Mouse (Mus musculus): ENCODE results near the gene Dop1b. TPM values are rescaled to one million over a fixed set of nuclear protein-coding genes. Genes with fewer than 3 reads are reported as not detected.

Dop1b gene
- polyA plus RNA-seq, 2 experiments, result 13.0 to 18.9 TPM

GRCm38 (mm10) chr16:93797841-93798492 is 86.3 kb downstream of the Dop1b start:
- no peaks in the 10 kb centered on the region for H3K36me3 ChIP-seq (ENCODE audit: control insufficient read depth, insufficient read depth, low read length)
- TF ChIP-seq POLR2A (IDR thresholded peaks at IDR 0.05; ENCODE audit: borderline replicate concordance, extremely low read depth, insufficient read depth, insufficient read length), result no peak
- H3K27ac ChIP-seq (replicated peaks; ENCODE audit: low read depth, low read length), result no peak overlapping the region
- no peaks in the 10 kb centered on the region for H3K27me3 ChIP-seq (ENCODE audit: control insufficient read depth, insufficient read depth, low read length)
- WGBS, result 58% methylated on average over 11 of the region's 11 CpGs
- DNase-seq (ENCODE audit: low spot score) (no peak), ATAC-seq (ENCODE audit: low FRiP score, low read depth) (no peak)
- no peak overlapping the region for H3K4me2 ChIP-seq (replicated peaks; ENCODE audit: low read depth, low read length, severe bottlenecking)
- H3K4me1 ChIP-seq (ENCODE audit: control insufficient read depth, insufficient read depth, low read length), result 0 out of 2 replicates have a peak, but pooled peaks cover 6% of the 10 kb centered on the region
- no peaks in the 10 kb centered on the region for H3K9me3 ChIP-seq (ENCODE audit: control insufficient read depth, low read length)
- H3K9ac ChIP-seq (ENCODE audit: low read depth, low read length, severe bottlenecking), result no peak overlapping the region
- no peak overlapping the region for H3K4me3 ChIP-seq (replicated peaks; ENCODE audit: low read length)

- H3K27ac ChIP-seq (replicated peaks; ENCODE audit: low read depth, low read length), result no peak overlapping the region
- ATAC-seq (ENCODE audit: low FRiP score, low read depth) (no peak), DNase-seq (ENCODE audit: low spot score) (no peak)
- H3K9me3 ChIP-seq (ENCODE audit: control insufficient read depth, low read length), result no peaks in the 10 kb centered on the region
- no peak overlapping the region for H3K4me3 ChIP-seq (replicated peaks; ENCODE audit: low read length)
- WGBS, result 71% methylated on average over 5 of the region's 5 CpGs
- no peak overlapping the region for H3K4me2 ChIP-seq (replicated peaks; ENCODE audit: low read depth, low read length, severe bottlenecking)
- no peak overlapping the region for H3K9ac ChIP-seq (ENCODE audit: low read depth, low read length, severe bottlenecking)
- H3K4me1 ChIP-seq (ENCODE audit: control insufficient read depth, insufficient read depth, low read length), result 0 out of 2 replicates have a peak, but pooled peaks cover 6% of the 10 kb centered on the region
- TF ChIP-seq POLR2A (IDR thresholded peaks at IDR 0.05; ENCODE audit: borderline replicate concordance, extremely low read depth, insufficient read depth, insufficient read length), result no peak
- H3K36me3 ChIP-seq (ENCODE audit: control insufficient read depth, insufficient read depth, low read length), result no peaks in the 10 kb centered on the region
- no peaks in the 10 kb centered on the region for H3K27me3 ChIP-seq (ENCODE audit: control insufficient read depth, insufficient read depth, low read length)
Measured at GRCm38 (mm10) chr16:93798623-93799022, 86.9 kb downstream of the Dop1b start.

- Histone ChIP-seq H3K4me1 (ENCODE audit: control insufficient read depth, insufficient read depth, low read length) (0 out of 2 replicates have a peak, but pooled peaks cover 6% of the 10 kb centered on the region), H3K36me3 (ENCODE audit: control insufficient read depth, insufficient read depth, low read length) (no peaks in the 10 kb centered on the region), H3K4me2 (replicated peaks; ENCODE audit: low read depth, low read length, severe bottlenecking) (no peak overlapping the region), H3K9ac (ENCODE audit: low read depth, low read length, severe bottlenecking) (no peak overlapping the region), H3K27ac (replicated peaks; ENCODE audit: low read depth, low read length) (no peak overlapping the region), H3K4me3 (replicated peaks; ENCODE audit: low read length) (no peak overlapping the region), H3K9me3 (ENCODE audit: control insufficient read depth, low read length) (no peaks in the 10 kb centered on the region), H3K27me3 (ENCODE audit: control insufficient read depth, insufficient read depth, low read length) (no peaks in the 10 kb centered on the region)
- no peak for TF ChIP-seq POLR2A (IDR thresholded peaks at IDR 0.05; ENCODE audit: borderline replicate concordance, extremely low read depth, insufficient read depth, insufficient read length)
- DNase-seq (ENCODE audit: low spot score), result no peak
- no peak for ATAC-seq (ENCODE audit: low FRiP score, low read depth)
- WGBS, result 88% methylated on average over 3 of the region's 3 CpGs
Measured at GRCm38 (mm10) chr16:93799071-93799470, 87.4 kb downstream of the Dop1b start.

- Histone ChIP-seq H3K9ac (ENCODE audit: low read depth, low read length, severe bottlenecking) (no peak overlapping the region), H3K9me3 (ENCODE audit: control insufficient read depth, low read length) (no peaks in the 10 kb centered on the region), H3K27me3 (ENCODE audit: control insufficient read depth, insufficient read depth, low read length) (no peaks in the 10 kb centered on the region), H3K4me3 (replicated peaks; ENCODE audit: low read length) (no peak overlapping the region), H3K4me2 (replicated peaks; ENCODE audit: low read depth, low read length, severe bottlenecking) (no peak overlapping the region), H3K27ac (replicated peaks; ENCODE audit: low read depth, low read length) (no peak overlapping the region), H3K36me3 (ENCODE audit: control insufficient read depth, insufficient read depth, low read length) (no peaks in the 10 kb centered on the region), H3K4me1 (ENCODE audit: control insufficient read depth, insufficient read depth, low read length) (0 out of 2 replicates have a peak, but pooled peaks cover 6% of the 10 kb centered on the region)
- 94% methylated on average over 16 of the region's 16 CpGs for WGBS
- DNase-seq (ENCODE audit: low spot score) (no peak), ATAC-seq (ENCODE audit: low FRiP score, low read depth) (no peak)
- TF ChIP-seq POLR2A (IDR thresholded peaks at IDR 0.05; ENCODE audit: borderline replicate concordance, extremely low read depth, insufficient read depth, insufficient read length), result no peak
Measured at GRCm38 (mm10) chr16:93799936-93800335, 88.2 kb downstream of the Dop1b start.

GRCm38 (mm10) chr16:93807167-93807566 is 95.5 kb downstream of the Dop1b start:
- H3K27me3 ChIP-seq (ENCODE audit: control insufficient read depth, insufficient read depth, low read length), result no peaks in the 10 kb centered on the region
- H3K4me3 ChIP-seq (replicated peaks; ENCODE audit: low read length), result no peak overlapping the region
- 88% methylated on average over 6 of the region's 6 CpGs for WGBS
- 0 out of 2 replicates have a peak, but pooled peaks cover 11% of the 10 kb centered on the region for H3K36me3 ChIP-seq (ENCODE audit: control insufficient read depth, insufficient read depth, low read length)
- no peak for DNase-seq (ENCODE audit: low spot score)
- H3K27ac ChIP-seq (replicated peaks; ENCODE audit: low read depth, low read length), result 0 out of 2 replicates have a peak overlapping the region, but pooled peaks have one; percentile 67
- no peak overlapping the region for H3K4me2 ChIP-seq (replicated peaks; ENCODE audit: low read depth, low read length, severe bottlenecking)
- no peaks in the 10 kb centered on the region for H3K9me3 ChIP-seq (ENCODE audit: control insufficient read depth, low read length)
- no peak for ATAC-seq (ENCODE audit: low FRiP score, low read depth)
- no peak for TF ChIP-seq POLR2A (IDR thresholded peaks at IDR 0.05; ENCODE audit: borderline replicate concordance, extremely low read depth, insufficient read depth, insufficient read length)
- no peak overlapping the region for H3K9ac ChIP-seq (ENCODE audit: low read depth, low read length, severe bottlenecking)
- H3K4me1 ChIP-seq (ENCODE audit: control insufficient read depth, insufficient read depth, low read length), result peaks cover 19% of the 10 kb centered on the region
